Mouse (Mus musculus): ENCODE measurements at regions not wholly inside any gene's neighbourhood (a gene's known extent, or its start where the extent isn't known, plus 50 kb on each side); places are given as distances from the start of the nearest gene placed in this dataset.

DNA sequence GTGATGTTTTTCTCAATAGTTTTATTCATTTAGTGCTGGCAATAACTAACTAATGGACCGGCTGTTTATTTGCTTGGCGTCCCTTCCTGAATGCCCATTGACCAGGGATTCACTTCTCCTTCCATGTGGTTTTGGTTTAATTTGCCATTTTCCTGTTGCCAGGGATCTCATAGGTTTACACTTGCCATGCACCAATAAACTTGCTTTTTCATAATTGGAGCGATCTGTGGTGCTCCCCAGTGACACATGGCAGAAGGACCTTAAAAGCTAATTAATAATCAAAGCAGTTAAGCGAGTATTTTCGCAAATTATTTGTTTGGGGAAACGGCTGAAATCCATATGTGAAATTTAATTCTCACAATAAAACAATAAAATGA is 245.2 kb upstream of the Itga1 start:
- H3K36me3 ChIP-seq (ENCODE audit: control insufficient read depth, insufficient read depth): no peaks in the 10 kb centered on the region
- H3K4me2 ChIP-seq (ENCODE audit: low read length): peak overlapping the region; percentile 26; the same call in 1 of the 2 replicates
- H3K9me3 ChIP-seq (ENCODE audit: control insufficient read depth, low read length): no peaks in the 10 kb centered on the region
- no peak overlapping the region for H3K4me3 ChIP-seq (replicated peaks; ENCODE audit: low read length)
- H3K27ac ChIP-seq (ENCODE audit: low read length): no peak overlapping the region
- no peaks in the 10 kb centered on the region for H3K27me3 ChIP-seq (replicated peaks; ENCODE audit: control insufficient read depth, insufficient read depth, low read length)
- H3K4me1 ChIP-seq (replicated peaks; ENCODE audit: control insufficient read depth, insufficient read depth, low read length): no peaks in the 10 kb centered on the region; the same call in 1 of the 2 replicates
- WGBS: 78% methylated on average over 6 of the region's 6 CpGs
- H3K9ac ChIP-seq (replicated peaks; ENCODE audit: low read depth, low read length): no peak overlapping the region
- ATAC-seq: peak; percentile 45

DNA sequence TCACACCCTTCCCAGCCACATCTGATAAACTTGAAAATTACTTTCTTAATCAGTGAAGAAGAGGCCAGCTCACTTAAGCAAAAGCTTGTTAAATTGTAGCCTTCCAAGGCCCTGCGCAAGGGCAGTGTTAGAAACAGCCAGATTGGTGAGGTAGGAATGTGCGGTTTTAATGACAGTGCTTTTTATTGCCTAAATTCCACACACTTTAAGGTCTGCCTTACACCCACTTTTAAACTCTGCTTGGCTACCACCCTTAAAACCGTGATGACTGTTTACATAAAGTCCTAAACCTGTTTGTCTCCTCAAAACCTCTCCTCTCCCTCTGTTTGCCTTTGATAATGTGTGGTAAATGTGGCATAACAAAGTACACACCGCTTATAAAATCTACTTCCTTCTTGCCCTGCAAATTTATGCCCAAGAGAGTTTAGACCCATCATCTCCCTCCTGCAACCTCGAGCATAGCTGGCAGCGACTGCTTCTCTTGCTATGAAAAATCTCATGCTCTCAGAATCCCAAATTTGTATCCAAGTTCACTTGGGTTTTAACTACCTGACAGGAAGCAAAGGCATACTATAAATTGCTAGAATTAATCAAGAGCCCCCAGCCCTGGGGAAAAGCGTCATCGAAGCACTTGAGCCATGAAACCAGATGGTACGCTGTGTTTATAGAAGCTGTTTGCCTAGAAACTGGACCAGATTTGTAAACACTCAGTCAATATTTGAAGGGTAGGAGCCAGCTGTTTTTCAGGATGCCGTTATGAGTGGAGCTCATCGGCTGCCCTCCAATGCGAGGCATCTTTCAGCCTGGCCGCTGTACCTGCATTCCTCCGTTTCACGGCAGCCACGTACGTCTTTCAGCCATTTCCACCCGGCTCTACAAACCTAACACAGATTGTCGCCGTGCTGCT is 244.6 kb upstream of the Itga1 start:
- peak overlapping the region; percentile 26 for H3K4me2 ChIP-seq (ENCODE audit: low read length)
- H3K4me1 ChIP-seq (replicated peaks; ENCODE audit: control insufficient read depth, insufficient read depth, low read length): no peaks in the 10 kb centered on the region; the same call in 1 of the 2 replicates
- H3K27me3 ChIP-seq (replicated peaks; ENCODE audit: control insufficient read depth, insufficient read depth, low read length): no peaks in the 10 kb centered on the region
- peak; percentile 68 for ATAC-seq
- H3K9me3 ChIP-seq (ENCODE audit: control insufficient read depth, low read length): no peaks in the 10 kb centered on the region
- no peaks in the 10 kb centered on the region for H3K36me3 ChIP-seq (ENCODE audit: control insufficient read depth, insufficient read depth)
- whole genome bisulfite sequencing: 73% methylated on average over 20 of the region's 20 CpGs
- no peak overlapping the region for H3K27ac ChIP-seq (ENCODE audit: low read length)
- no peak overlapping the region for H3K9ac ChIP-seq (replicated peaks; ENCODE audit: low read depth, low read length)
- no peak overlapping the region for H3K4me3 ChIP-seq (replicated peaks; ENCODE audit: low read length)

DNA sequence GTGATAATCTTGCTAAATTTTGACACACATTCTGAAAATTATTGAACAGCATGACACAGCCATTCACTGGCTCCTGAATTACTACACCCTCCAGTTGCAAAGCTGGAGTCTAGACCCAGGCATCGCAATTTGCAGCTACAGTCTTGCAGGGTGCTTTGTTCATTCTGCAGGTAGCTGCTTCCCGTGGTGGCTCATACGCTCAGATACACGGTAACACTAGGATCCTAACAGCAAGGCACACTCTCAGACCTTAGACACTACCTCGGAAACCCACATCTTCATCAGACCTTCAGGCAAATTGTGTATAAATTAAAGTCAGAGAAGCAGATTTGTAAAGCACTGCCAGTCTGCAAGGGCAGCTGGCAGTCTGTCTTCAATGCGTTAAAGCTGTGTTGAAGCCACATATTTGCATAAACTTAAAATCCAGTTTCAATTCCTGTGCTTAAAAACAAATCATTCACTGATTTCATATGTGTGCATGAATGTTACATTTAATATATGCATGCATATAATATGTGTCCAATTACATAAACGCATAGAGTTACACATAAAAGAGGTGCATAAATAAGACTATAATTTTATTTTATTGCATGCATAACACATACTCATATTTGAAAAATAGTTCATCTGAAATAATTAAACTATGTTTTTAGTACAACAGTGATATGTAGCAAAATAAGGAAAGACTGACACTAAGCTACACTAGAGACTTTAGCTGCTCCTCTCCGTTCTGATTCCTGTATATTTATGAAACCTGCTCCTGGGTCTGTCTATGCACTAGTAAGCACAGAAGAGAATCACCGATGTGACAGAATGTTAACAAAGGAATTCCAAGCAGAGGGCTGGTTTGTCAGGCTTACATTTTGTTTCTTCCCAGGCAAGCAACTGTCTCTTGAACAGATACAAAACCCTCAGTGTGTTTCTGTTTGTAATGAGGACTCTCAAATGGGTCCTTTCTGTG is 227.5 kb upstream of the Itga1 start:
- 25% methylated on average over 9 of the region's 9 CpGs for WGBS
- peak overlapping the region; percentile 24; the same call in 1 of the 2 replicates for H3K4me2 ChIP-seq (ENCODE audit: low read length)
- no peaks in the 10 kb centered on the region for H3K36me3 ChIP-seq (ENCODE audit: control insufficient read depth, insufficient read depth)
- ATAC-seq: peak; percentile 82
- H3K9me3 ChIP-seq (ENCODE audit: control insufficient read depth, low read length): no peaks in the 10 kb centered on the region
- H3K4me3 ChIP-seq (replicated peaks; ENCODE audit: low read length): no peak overlapping the region
- H3K27ac ChIP-seq (ENCODE audit: low read length): peak overlapping the region; percentile 55; the same call in 1 of the 2 replicates
- H3K4me1 ChIP-seq (replicated peaks; ENCODE audit: control insufficient read depth, insufficient read depth, low read length): peaks cover 10% of the 10 kb centered on the region
- no peak overlapping the region for H3K9ac ChIP-seq (replicated peaks; ENCODE audit: low read depth, low read length)
- H3K27me3 ChIP-seq (replicated peaks; ENCODE audit: control insufficient read depth, insufficient read depth, low read length): no peaks in the 10 kb centered on the region

DNA sequence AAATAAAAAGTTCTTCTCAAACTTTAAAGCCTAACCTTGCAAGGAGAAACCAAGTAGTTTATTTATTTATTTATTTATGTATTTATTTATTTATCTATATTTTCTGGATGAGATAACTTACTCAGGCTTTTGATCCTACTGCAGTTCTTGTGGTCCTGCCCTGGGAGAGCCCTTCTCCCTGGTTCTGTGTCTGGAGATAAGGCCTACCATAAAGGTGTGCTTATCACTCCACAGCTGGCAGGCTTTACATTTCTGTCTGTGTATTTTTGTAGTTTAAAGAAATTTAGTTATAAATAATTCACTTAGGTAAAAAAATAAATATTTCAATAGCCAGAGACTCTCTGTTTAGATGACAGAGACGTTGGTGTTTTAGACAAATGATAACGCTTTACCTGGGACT is 224.5 kb upstream of the Itga1 start:
- WGBS: 92% methylated on average over 2 of the region's 2 CpGs
- Histone ChIP-seq H3K27ac (ENCODE audit: low read length) (no peak overlapping the region), H3K27me3 (replicated peaks; ENCODE audit: control insufficient read depth, insufficient read depth, low read length) (no peaks in the 10 kb centered on the region), H3K4me1 (replicated peaks; ENCODE audit: control insufficient read depth, insufficient read depth, low read length) (peaks cover 10% of the 10 kb centered on the region), H3K4me2 (ENCODE audit: low read length) (no peak overlapping the region), H3K9me3 (ENCODE audit: control insufficient read depth, low read length) (no peaks in the 10 kb centered on the region), H3K9ac (replicated peaks; ENCODE audit: low read depth, low read length) (no peak overlapping the region), H3K36me3 (ENCODE audit: control insufficient read depth, insufficient read depth) (no peaks in the 10 kb centered on the region), H3K4me3 (replicated peaks; ENCODE audit: low read length) (no peak overlapping the region)
- ATAC-seq: no peak

DNA sequence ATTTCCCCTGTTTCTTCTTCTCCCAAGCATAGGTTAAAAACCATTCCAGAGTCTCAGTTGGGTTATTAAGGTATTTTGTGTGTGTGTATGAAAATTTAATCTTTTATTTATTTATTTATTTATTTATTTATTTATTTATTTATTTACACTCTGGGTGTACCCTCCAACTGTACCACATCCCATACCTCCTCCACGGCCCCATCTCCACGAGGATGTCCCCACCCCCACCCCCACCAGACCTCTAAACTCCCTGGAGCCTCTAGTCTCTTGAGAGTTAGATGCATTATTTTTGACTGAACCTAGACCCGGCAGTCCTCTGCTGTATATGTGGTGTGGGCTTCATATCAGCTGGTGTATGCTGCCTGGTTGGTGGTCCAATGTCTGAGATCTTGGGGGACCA is 214.9 kb upstream of the Itga1 start:
- 84% methylated on average over 3 of the region's 3 CpGs for WGBS
- no peaks in the 10 kb centered on the region for H3K27me3 ChIP-seq (replicated peaks; ENCODE audit: control insufficient read depth, insufficient read depth, low read length)
- H3K36me3 ChIP-seq (ENCODE audit: control insufficient read depth, insufficient read depth): no peaks in the 10 kb centered on the region
- H3K4me2 ChIP-seq (ENCODE audit: low read length): no peak overlapping the region
- no peak overlapping the region for H3K9ac ChIP-seq (replicated peaks; ENCODE audit: low read depth, low read length)
- no peak overlapping the region for H3K4me3 ChIP-seq (replicated peaks; ENCODE audit: low read length)
- ATAC-seq: no peak
- no peak overlapping the region for H3K27ac ChIP-seq (ENCODE audit: low read length)
- H3K9me3 ChIP-seq (ENCODE audit: control insufficient read depth, low read length): no peaks in the 10 kb centered on the region
- H3K4me1 ChIP-seq (replicated peaks; ENCODE audit: control insufficient read depth, insufficient read depth, low read length): no peaks in the 10 kb centered on the region

DNA sequence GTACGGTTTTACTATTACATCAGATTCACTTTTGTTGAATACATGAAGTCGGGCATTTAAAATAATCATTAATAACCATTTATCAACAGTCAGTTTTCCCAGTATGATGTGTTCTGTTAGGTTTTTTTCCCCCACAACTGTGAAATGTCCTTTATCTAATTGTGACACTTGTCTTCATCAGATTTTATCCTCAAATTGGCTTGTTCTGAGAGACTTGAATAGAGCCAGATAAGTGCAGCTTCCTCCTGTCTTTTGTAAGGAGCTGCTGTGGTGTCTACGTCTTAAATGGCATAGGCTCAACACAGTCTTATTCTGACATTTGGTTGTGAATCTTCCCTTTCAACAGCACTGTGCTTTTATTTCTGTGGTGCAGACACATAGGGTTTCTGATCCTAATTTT is 206.8 kb upstream of the Itga1 start:
- no peak for ATAC-seq
- Histone ChIP-seq H3K27ac (ENCODE audit: low read length) (no peak overlapping the region), H3K36me3 (ENCODE audit: control insufficient read depth, insufficient read depth) (no peaks in the 10 kb centered on the region), H3K4me1 (replicated peaks; ENCODE audit: control insufficient read depth, insufficient read depth, low read length) (no peaks in the 10 kb centered on the region), H3K4me2 (ENCODE audit: low read length) (no peak overlapping the region), H3K9ac (replicated peaks; ENCODE audit: low read depth, low read length) (no peak overlapping the region), H3K9me3 (ENCODE audit: control insufficient read depth, low read length) (no peaks in the 10 kb centered on the region), H3K4me3 (replicated peaks; ENCODE audit: low read length) (no peak overlapping the region), H3K27me3 (replicated peaks; ENCODE audit: control insufficient read depth, insufficient read depth, low read length) (no peaks in the 10 kb centered on the region)
- WGBS: 72% methylated on average over 3 of the region's 3 CpGs

DNA sequence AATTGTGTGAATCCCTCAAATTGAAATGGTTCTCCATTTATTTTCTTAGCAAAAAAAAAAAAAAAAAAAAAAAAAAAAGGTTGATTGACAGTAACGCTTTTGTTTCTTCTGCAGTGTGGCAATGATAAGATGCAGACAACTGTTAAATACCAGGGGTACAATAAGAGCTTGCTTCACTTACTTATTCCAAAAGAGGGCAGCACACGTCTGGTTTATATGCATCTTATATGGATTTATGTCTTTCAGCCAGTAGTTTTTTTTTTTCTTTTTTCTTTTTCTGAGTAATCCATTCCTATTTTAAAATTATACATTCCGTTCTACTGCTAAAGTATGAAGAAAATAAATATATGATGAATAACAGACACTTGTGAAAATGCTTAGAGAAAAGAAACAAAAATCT is 185.6 kb upstream of the Itga1 start:
- no peak overlapping the region for H3K4me3 ChIP-seq (replicated peaks; ENCODE audit: low read length)
- no peak overlapping the region for H3K9ac ChIP-seq (replicated peaks; ENCODE audit: low read depth, low read length)
- no peaks in the 10 kb centered on the region for H3K36me3 ChIP-seq (ENCODE audit: control insufficient read depth, insufficient read depth)
- H3K4me1 ChIP-seq (replicated peaks; ENCODE audit: control insufficient read depth, insufficient read depth, low read length): no peaks in the 10 kb centered on the region
- H3K27ac ChIP-seq (ENCODE audit: low read length): no peak overlapping the region
- no peak overlapping the region for H3K4me2 ChIP-seq (ENCODE audit: low read length)
- ATAC-seq: peak; percentile 96
- H3K9me3 ChIP-seq (ENCODE audit: control insufficient read depth, low read length): no peaks in the 10 kb centered on the region
- no peaks in the 10 kb centered on the region for H3K27me3 ChIP-seq (replicated peaks; ENCODE audit: control insufficient read depth, insufficient read depth, low read length)
- 28% methylated on average over 3 of the region's 3 CpGs for whole genome bisulfite sequencing

DNA sequence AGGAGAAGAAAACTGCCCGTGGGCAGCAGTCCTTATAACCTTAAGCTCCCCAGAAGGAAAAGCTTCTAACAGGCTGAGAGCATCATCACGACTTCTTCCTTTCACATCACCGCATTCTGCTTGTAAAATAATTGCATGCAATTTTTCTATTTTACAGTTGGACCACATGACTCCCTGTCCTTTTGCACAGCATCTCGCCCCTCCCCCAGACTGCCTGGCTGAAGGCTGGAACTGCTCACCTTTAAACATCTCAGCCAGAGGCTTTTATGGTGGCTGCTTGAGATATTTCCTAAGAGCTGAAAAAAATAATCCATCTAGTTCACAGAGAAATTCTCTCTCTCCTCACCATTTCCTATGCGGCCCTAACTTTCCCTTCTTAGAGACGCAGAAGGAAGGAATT is 164.4 kb upstream of the Itga1 start:
- no peak overlapping the region for H3K4me2 ChIP-seq (ENCODE audit: low read length)
- H3K36me3 ChIP-seq (ENCODE audit: control insufficient read depth, insufficient read depth): no peaks in the 10 kb centered on the region
- no peaks in the 10 kb centered on the region for H3K4me1 ChIP-seq (replicated peaks; ENCODE audit: control insufficient read depth, insufficient read depth, low read length)
- no peaks in the 10 kb centered on the region for H3K9me3 ChIP-seq (ENCODE audit: control insufficient read depth, low read length)
- H3K27me3 ChIP-seq (replicated peaks; ENCODE audit: control insufficient read depth, insufficient read depth, low read length): no peaks in the 10 kb centered on the region
- ATAC-seq: no peak
- no peak overlapping the region for H3K27ac ChIP-seq (ENCODE audit: low read length)
- H3K9ac ChIP-seq (replicated peaks; ENCODE audit: low read depth, low read length): no peak overlapping the region
- no peak overlapping the region for H3K4me3 ChIP-seq (replicated peaks; ENCODE audit: low read length)
- 82% methylated on average over 6 of the region's 6 CpGs for WGBS

DNA sequence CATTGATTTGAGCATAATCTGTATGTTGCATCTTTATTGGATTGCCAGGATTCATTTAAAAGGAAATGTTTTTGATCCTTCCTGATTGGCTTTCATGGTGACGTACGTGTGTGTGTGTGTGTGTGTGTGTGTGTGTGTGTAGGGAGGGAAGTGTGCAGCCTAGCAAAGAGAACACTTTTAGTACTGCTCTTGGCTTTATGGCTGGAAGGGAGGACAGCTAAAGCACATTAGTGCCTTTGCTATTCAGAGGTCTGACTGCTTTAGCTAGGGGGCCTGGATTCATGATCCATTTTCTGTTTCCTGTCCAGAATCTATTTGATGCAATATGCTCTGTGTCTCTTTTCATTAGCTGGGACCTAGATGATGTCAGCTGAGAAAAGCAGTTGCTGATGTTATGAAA is 155.6 kb upstream of the Itga1 start:
- H3K9ac ChIP-seq (replicated peaks; ENCODE audit: low read depth, low read length): no peak overlapping the region
- no peaks in the 10 kb centered on the region for H3K4me1 ChIP-seq (replicated peaks; ENCODE audit: control insufficient read depth, insufficient read depth, low read length)
- H3K27ac ChIP-seq (ENCODE audit: low read length): no peak overlapping the region
- ATAC-seq: no peak
- no peak overlapping the region for H3K4me2 ChIP-seq (ENCODE audit: low read length)
- no peaks in the 10 kb centered on the region for H3K9me3 ChIP-seq (ENCODE audit: control insufficient read depth, low read length)
- no peaks in the 10 kb centered on the region for H3K36me3 ChIP-seq (ENCODE audit: control insufficient read depth, insufficient read depth)
- WGBS: 60% methylated on average over 2 of the region's 2 CpGs
- no peak overlapping the region for H3K4me3 ChIP-seq (replicated peaks; ENCODE audit: low read length)
- H3K27me3 ChIP-seq (replicated peaks; ENCODE audit: control insufficient read depth, insufficient read depth, low read length): no peaks in the 10 kb centered on the region
